Mouse (Mus musculus): Measurements from ENCODE around the gene Wdr83. TPM values are rescaled to one million over a fixed set of nuclear protein-coding genes. Genes with fewer than 3 reads are reported as not detected.

The Wdr83 gene
- polyA plus RNA-seq, 1 experiment from 2014 or later = 50.5 TPM

DNA sequence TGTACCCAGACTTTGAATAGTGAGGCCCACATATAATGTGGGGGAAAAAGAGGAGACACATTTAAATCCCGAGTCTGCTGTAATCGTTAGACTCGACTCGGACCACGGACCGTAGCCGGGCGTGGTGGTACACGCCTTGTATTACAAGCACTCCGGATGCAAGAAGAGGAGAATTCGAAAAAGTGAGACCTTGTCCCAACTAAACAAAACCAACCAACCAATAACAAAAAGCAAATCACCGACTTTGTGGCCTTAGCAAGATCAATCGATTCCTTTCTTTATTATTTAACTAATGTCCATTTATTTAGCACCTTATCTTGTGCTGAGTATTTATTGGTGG, 53.6 kb downstream of the Wdr83 start:
- peak overlapping the region; percentile 93 for H3K27ac ChIP-seq
- ATAC-seq (ENCODE audit: low FRiP score) = no peak
- H3K27me3 ChIP-seq = no peaks in the 10 kb centered on the region
- H3K9me3 ChIP-seq = no peaks in the 10 kb centered on the region
- H3K4me3 ChIP-seq = peak overlapping the region; percentile 87
- H3K36me3 ChIP-seq = peaks cover 47% of the 10 kb centered on the region
- peak overlapping the region; percentile 100 for H3K9ac ChIP-seq
- WGBS = 2% methylated on average over 13 of the region's 13 CpGs
- peaks cover 41% of the 10 kb centered on the region for H3K4me1 ChIP-seq (replicated peaks)
- H3K4me2 ChIP-seq = peak overlapping the region; percentile 92

DNA sequence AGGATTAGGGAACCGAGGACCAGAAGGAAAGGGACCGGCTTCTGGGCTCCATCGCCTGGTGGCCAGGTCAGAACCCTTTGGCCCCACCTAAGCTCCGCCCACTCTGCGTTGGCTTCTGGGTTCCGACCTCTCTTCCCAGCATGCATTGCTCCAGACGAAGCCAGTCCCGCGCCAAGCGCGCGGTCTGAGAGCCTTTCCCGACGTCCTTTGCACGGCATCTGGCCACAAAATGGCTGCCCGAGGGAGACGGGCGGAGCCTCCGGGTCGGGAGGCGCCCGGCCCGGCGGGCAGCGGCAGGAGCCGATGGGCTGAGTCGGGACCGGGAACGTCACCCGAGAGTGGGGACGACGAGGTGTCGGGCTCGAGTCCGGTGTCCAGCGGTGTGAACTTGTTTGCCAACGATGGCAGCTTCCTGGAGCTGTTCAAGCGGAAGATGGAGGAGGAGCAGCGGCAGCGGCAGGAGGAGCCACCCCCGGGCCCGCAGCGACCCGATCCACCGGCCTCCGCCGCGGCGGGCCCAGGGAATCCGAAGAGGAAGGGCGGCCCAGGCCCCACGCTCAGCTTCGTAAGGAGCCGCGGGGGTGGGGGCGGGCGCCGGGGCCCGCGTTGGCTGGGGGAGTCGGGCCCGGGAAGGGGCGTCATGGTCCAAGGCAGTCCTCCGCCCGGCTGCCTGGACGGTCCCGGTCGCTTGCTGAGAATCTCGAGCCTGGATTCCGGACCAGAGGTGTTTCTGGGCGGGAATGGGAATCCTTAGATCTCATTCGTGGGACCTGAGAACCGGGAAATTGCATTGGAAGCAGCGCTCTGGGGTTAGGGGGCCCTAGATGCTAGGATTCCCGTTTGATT, 54.2 kb downstream of the Wdr83 start, which contains the start of gene Trir:
Gene Trir, plus strand, starts transcription at position 154 of the 846 bp plus-strand sequence.
- peak within 1 kb of the TSS; percentile 91 for H3K4me3 ChIP-seq
- peak within 1 kb of the TSS; percentile 92 for H3K4me2 ChIP-seq
- peak within 1 kb of the TSS; percentile 93 for H3K27ac ChIP-seq
- peaks cover 47% of the 10 kb centered on the region for H3K36me3 ChIP-seq
- H3K4me1 ChIP-seq (replicated peaks) = peaks cover 41% of the 10 kb centered on the region
- no peaks in the 10 kb centered on the region for H3K9me3 ChIP-seq
- H3K9ac ChIP-seq = peak within 1 kb of the TSS; percentile 100
- ATAC-seq (ENCODE audit: low FRiP score) = peak; percentile 74
- 1% methylated on average over 72 of the region's 75 CpGs for WGBS
- no peaks in the 10 kb centered on the region for H3K27me3 ChIP-seq

DNA sequence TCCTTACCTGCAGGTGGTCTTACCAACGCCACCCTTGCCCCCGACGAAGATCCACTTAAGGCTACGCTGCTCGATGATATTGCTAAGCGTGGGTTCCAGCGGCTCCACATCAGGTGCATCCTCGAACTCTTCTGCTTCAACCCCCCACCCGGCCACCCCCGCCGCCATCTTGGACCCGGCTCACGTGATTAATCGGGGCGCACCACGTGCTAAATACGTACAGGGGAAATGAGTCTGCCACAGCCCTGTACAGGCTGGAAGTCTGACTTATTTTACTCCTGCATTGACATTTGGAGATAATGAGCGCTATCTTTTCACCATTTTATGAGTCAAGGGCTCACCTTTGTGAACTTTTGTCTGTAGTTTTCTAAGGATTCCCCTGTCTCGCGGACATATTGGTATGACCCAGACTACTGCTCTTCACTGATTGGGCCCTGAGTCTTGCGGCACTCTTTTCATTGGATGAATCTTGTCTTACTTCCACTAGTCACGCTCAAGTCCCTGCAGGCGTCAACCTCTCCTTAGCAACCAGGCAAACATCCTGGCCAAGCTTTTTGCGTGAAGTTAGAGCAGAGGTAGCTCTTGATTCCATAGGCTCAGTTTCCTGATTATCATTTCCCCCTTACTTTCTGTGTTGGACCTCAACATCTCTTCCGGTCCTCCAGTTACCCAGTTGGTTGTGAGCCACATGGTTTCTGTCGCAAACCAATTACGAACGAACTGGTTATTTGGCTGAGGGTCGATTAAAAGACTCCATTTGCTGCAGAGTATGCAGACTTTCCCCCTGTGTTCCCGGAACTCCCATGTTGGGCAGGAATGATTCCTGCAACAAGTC, 55.8 kb downstream of the Wdr83 start, which contains the start of gene Asna1:
Gene Asna1, minus strand, starts transcription at position 184 of the 835 bp plus-strand sequence.
- 7% methylated on average over 30 of the region's 30 CpGs for WGBS
- Histone ChIP-seq H3K4me1 (replicated peaks) (peaks cover 41% of the 10 kb centered on the region), H3K4me3 (peak within 1 kb of the TSS; percentile 91), H3K27me3 (no peaks in the 10 kb centered on the region), H3K9ac (peak within 1 kb of the TSS; percentile 86), H3K36me3 (peaks cover 50% of the 10 kb centered on the region), H3K9me3 (no peaks in the 10 kb centered on the region), H3K27ac (peak within 1 kb of the TSS; percentile 93), H3K4me2 (peak within 1 kb of the TSS; percentile 92)
- ATAC-seq (ENCODE audit: low FRiP score) = peak; percentile 88

Small RNA genes lying within 50 kb of the gene (microRNA-seq; reads per million reads assigned to microRNA genes)
- gene Gm23388 (4.2 reads per million, percentile 13 among the genes with 10 or more reads in this experiment), gene Mir7070 (1.4 reads per million)

Other genes with a start within 250 kb of the Wdr83 start
- 37.3 and 37.8 TPM in 2 replicates for gene Gadd45gip1, start 249.8 kb downstream of the Wdr83 start, polyA plus RNA-seq (2015; fragmentation: Nextera tagmentation; extraction: Ambion mirVana)
- 83.2 and 85.5 TPM in 2 replicates for gene Rad23a, start 240.6 kb downstream of the Wdr83 start, polyA plus RNA-seq (2015; fragmentation: Nextera tagmentation; extraction: Ambion mirVana)
- gene Calr, start 234.4 kb downstream of the Wdr83 start, polyA plus RNA-seq (2015; fragmentation: Nextera tagmentation; extraction: Ambion mirVana) = 646 and 672 TPM in 2 replicates
- gene Farsa, start 224.3 kb downstream of the Wdr83 start, polyA plus RNA-seq (2015; fragmentation: Nextera tagmentation; extraction: Ambion mirVana) = 107 and 109 TPM in 2 replicates
- gene Syce2, start 209.2 kb downstream of the Wdr83 start, polyA plus RNA-seq (2015; fragmentation: Nextera tagmentation; extraction: Ambion mirVana) = 17.8 and 20.4 TPM in 2 replicates
- 33.1 TPM in 2 replicates for gene Gcdh, start 187.4 kb downstream of the Wdr83 start, polyA plus RNA-seq (2015; fragmentation: Nextera tagmentation; extraction: Ambion mirVana)
- gene Klf1, start 179.4 kb downstream of the Wdr83 start, polyA plus RNA-seq (2015; fragmentation: Nextera tagmentation; extraction: Ambion mirVana) = 0.64 and 1.00 TPM in 2 replicates
- 5.8 and 6.0 TPM in 2 replicates for gene Dnase2a, start 172.7 kb downstream of the Wdr83 start, polyA plus RNA-seq (2015; fragmentation: Nextera tagmentation; extraction: Ambion mirVana)
- 59.1 and 62.2 TPM in 2 replicates for gene Mast1, start 143.9 kb downstream of the Wdr83 start, polyA plus RNA-seq (2015; fragmentation: Nextera tagmentation; extraction: Ambion mirVana)
- 1.8 and 2.4 TPM in 2 replicates for gene Rtbdn, start 134.3 kb downstream of the Wdr83 start, polyA plus RNA-seq (2015; fragmentation: Nextera tagmentation; extraction: Ambion mirVana)
- not detected in 2 replicates for gene Gm49661, start 111.9 kb downstream of the Wdr83 start, polyA plus RNA-seq (2015; fragmentation: Nextera tagmentation; extraction: Ambion mirVana)
- gene Prdx2, start 111.7 kb downstream of the Wdr83 start, polyA plus RNA-seq (2015; fragmentation: Nextera tagmentation; extraction: Ambion mirVana) = 1,362 and 1,388 TPM in 2 replicates
- 61.4 and 62.1 TPM in 2 replicates for gene Rnaseh2a, start 111.5 kb downstream of the Wdr83 start, polyA plus RNA-seq (2015; fragmentation: Nextera tagmentation; extraction: Ambion mirVana)
- gene Junb, start 102.6 kb downstream of the Wdr83 start, polyA plus RNA-seq (2015; fragmentation: Nextera tagmentation; extraction: Ambion mirVana) = 5.2 and 5.9 TPM in 2 replicates
- 25.1 and 25.5 TPM in 2 replicates for gene Hook2, start 90.7 kb downstream of the Wdr83 start, polyA plus RNA-seq (2015; fragmentation: Nextera tagmentation; extraction: Ambion mirVana)
- not detected in 2 replicates for gene Best2, start 66.8 kb downstream of the Wdr83 start, polyA plus RNA-seq (2015; fragmentation: Nextera tagmentation; extraction: Ambion mirVana)
- gene Asna1, start 56.0 kb downstream of the Wdr83 start, polyA plus RNA-seq (2015; fragmentation: Nextera tagmentation; extraction: Ambion mirVana) = 151 and 157 TPM in 2 replicates
- gene Trir, start 54.5 kb downstream of the Wdr83 start, polyA plus RNA-seq (2015; fragmentation: Nextera tagmentation; extraction: Ambion mirVana) = 139 and 141 TPM in 2 replicates
- 48.8 and 54.7 TPM in 2 replicates for gene Tnpo2, start 44.4 kb downstream of the Wdr83 start, polyA plus RNA-seq (2015; fragmentation: Nextera tagmentation; extraction: Ambion mirVana)
- 59.2 and 66.2 TPM in 2 replicates for gene Fbxw9, start 21.3 kb downstream of the Wdr83 start, polyA plus RNA-seq (2015; fragmentation: Nextera tagmentation; extraction: Ambion mirVana)
- gene Gm5741, start 13.3 kb downstream of the Wdr83 start, polyA plus RNA-seq (2015; fragmentation: Nextera tagmentation; extraction: Ambion mirVana) = 0.78 and 1.3 TPM in 2 replicates
- 90.5 and 96.4 TPM in 2 replicates for gene Dhps, start 9.5 kb downstream of the Wdr83 start, polyA plus RNA-seq (2015; fragmentation: Nextera tagmentation; extraction: Ambion mirVana)
- gene Wdr83os, start 566 bp downstream of the Wdr83 start, polyA plus RNA-seq (2015; fragmentation: Nextera tagmentation; extraction: Ambion mirVana) = 109 and 112 TPM in 2 replicates
- gene Man2b1, start 2.0 kb upstream of the Wdr83 start, polyA plus RNA-seq (2015; fragmentation: Nextera tagmentation; extraction: Ambion mirVana) = 17.7 and 19.4 TPM in 2 replicates
- gene Zfp791, start 41.8 kb upstream of the Wdr83 start, polyA plus RNA-seq (2015; fragmentation: Nextera tagmentation; extraction: Ambion mirVana) = 3.1 and 3.4 TPM in 2 replicates
- gene Cks1brt, start 70.6 kb upstream of the Wdr83 start, polyA plus RNA-seq (2015; fragmentation: Nextera tagmentation; extraction: Ambion mirVana) = not detected in 2 replicates
- gene Olfr371, start 144.7 kb upstream of the Wdr83 start, polyA plus RNA-seq (2015; fragmentation: Nextera tagmentation; extraction: Ambion mirVana) = not detected in 2 replicates
- 70.5 and 77.0 TPM in 2 replicates for gene Orc6, start 218.3 kb upstream of the Wdr83 start, polyA plus RNA-seq (2015; fragmentation: Nextera tagmentation; extraction: Ambion mirVana)
- 169 and 179 TPM in 2 replicates for gene Vps35, start 218.5 kb upstream of the Wdr83 start, polyA plus RNA-seq (2015; fragmentation: Nextera tagmentation; extraction: Ambion mirVana)

Measured in hindbrain, embryonic 13.5 days (tissue).